Mouse (Mus musculus) mesoderm, embryonic 11.5 days (tissue): ENCODE measurements around the gene Adamtsl1.

ENCODE experiments used
- DNase-seq: peaks from one replicate; pipeline ENCODE4 v3.0.0-alpha.2; 2012; ENCODE audit warnings: low read depth, low spot score

Adamtsl1 gene

DNA sequence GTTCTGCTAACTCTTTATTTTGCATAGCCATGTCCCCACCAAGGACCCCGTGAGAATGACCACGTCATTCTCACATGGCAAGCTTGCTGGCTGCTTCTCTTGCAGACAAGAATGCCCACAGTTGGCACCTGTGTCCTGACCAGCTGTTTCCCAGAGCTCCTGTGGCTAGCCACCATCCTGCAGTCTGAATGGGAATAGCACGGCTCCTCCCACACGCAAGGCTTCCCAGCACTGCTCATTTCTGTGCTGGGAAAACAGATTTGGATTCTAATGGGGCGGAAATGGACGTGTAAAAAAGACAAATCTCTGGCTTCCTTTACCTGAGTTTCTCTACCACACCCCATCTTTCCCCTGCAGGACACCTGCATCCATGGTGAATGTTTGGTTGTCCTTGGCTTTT is 531.9 kb downstream of the Adamtsl1 start:
- no peak for DNase-seq

DNA sequence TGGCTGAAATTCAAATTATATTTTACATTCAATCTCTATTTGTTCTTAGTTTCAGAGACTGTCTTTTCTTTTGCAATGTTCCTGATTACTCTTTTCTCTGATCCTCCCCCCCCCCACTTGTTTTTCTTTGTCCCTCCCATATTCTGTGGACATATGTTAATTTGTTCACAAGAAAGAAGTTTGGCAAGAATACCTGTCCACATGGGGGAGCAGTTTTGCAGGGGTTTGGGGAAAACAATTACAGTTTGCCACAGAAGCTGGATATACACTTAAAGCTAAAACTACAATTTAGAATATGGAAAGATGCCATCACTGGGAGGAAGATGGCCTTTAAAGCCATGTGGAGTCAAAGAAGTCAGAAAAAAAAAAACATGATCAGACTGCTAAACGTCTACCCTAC is 532.9 kb downstream of the Adamtsl1 start:
- DNase-seq: no peak

GRCm38 (mm10) chr4:86053487-86054237 is 539.7 kb downstream of the Adamtsl1 start:
- peak; percentile 87 for DNase-seq

DNA sequence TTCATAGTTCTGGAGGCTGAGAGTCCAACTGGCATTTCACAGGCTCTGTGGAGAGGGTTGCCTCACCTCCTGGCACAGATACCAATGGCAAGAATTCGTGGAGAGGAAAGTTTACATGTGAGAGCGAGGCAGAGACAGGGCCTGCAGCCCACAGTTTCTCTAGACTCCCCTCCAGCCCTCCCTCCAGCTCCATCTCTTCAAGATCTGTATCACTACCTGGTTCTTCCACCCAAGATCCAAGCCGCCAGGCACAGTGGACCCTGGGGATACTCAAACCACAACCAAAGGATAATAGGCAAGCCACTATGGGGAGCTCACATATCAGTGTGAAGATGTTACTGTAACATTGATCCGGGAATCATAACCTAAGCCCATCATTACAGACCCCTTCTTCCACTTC is 546.6 kb downstream of the Adamtsl1 start:
- DNase-seq: no peak

GRCm38 (mm10) chr4:86068376-86068775 is 554.4 kb downstream of the Adamtsl1 start:
- no peak for DNase-seq

DNA sequence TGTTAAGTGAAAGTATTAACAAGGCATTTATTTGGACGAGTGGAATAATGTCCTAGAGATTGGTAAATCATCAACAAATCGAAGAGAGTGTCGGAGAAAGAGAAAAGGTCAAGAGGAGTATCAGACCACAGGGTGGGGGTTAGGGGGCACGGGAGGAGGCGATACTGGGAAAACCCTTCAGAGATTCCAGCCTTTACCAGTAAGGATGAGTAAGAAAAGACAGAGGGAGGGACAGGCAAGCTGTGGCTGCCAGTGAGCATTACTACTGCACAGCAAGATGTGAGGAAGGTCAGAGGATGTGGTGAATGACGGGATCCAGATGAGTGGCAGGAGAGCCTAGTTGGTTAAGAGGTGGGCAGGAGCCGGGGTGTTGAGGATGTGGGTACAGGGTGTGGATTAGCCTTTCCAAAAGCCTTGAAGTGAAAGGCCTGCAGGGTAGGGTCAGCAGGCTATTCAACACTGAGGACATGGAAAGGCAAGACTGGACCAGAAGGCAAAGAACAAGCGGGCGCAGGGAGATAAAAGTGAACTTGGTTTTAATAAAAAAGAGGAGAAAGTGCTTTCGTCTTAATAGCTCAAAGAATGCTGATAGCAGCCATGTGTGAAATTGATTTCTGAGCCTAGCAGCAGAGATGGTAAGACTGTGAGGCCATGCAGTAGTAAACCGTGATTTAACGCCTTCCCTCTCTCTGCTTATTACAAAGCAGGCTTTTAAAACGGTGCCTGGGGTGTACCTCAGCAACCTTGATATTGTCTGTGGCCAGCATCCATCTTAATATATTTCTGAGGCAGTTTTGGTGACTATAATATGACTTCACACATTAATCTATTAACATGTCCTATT is 555.1 kb downstream of the Adamtsl1 start:
- peak; percentile 53 for DNase-seq

- no peak for DNase-seq
Measured at GRCm38 (mm10) chr4:86074871-86075270, 560.9 kb downstream of the Adamtsl1 start.

DNA sequence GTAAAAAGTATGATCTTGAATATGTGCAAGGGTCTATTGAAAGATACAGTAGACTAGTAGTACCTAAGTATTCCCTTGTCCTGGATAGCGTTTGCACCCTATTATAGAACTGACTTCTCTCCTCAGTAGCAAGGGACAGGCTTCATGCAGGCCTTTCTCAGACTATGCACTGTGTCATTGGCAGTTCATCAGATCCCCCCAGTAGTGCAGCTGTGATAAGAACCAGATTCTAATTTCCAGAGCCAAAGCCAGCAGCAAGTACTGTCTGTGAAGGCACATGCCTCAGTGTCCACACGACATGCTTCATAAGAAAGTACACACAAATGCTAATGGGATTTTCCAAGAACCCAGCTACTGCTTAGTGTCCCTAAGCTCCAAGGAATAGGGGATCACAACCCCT is 563.4 kb downstream of the Adamtsl1 start:
- DNase-seq: no peak

DNA sequence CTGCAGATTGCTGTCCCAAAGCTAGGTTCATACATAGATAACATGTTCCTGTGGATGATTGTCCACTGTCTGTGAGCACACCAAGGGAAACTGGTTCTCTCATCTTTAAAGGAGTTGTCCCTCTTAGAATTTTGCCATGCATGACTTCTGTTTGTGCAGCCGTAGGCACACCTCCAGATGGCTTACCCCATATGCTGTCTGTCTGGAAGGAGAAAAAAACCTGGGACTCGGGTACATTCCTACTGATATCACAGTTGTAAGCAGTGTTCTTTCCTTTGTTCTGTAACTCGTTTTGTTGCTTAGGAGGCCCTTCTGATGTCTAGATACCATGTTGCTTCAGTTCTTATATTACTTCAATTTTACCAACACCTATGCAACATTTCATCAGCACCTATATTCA is 563.9 kb downstream of the Adamtsl1 start:
- DNase-seq: no peak

GRCm38 (mm10) chr4:86087508-86087907 is 573.5 kb downstream of the Adamtsl1 start:
- DNase-seq: no peak

DNA sequence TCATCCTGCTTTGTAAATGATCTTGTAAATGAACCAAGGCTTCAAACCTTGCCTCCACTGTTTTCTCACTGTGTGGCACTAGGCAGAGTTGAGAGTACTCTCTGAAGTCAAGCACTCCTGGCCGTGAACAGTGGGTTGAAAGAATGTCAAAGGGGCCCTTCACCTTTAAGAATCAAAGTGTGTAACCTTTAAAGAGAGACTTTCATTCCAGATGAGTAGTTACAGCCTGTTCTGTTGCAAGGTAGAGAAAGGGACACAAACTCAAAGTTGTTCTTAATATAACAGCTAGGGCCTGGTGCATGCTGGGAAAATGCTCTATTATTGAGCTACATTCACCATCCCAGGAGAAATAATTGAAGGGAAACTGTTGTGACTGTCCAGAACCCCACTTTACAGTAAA is 589.2 kb downstream of the Adamtsl1 start:
- DNase-seq: no peak

DNA sequence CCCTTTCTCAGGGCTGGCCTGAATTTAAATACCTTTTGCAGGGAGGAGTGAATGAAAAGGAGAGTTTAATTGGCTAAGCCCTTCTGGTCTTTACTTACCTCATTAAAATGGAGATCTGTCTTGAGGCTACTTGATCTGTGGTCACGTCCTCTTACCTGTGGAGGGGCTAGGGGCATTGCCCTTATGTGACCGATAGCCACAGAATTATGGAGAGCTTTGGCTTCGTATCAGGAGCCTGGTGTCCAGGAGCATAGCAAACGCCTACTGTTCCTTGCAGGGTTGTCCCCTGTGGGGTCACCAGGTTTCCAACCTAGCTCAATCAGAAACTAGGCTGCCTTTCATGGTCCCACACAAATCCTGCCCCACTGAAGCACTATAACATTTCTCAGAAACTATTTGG is 594.4 kb downstream of the Adamtsl1 start:
- DNase-seq: no peak

DNA sequence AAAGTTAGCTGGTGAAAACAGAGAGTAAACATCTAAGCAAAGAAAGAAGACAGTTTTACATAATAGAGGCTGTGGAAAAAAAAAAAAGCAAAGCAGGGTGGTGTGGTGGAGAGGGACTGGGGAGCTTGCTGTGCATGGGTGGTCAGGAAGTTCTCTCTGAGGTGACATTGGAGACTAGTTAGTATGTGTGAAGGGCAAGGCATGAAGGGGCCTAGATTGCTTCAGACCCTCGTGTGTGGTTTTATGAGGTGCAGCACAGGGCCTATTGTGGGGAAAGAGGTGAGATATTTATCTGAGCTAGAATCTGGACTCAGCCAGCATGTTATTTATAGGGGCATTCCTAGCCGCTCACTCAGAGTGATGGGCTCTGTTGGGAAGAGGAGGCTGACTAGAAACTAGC is 605.1 kb downstream of the Adamtsl1 start:
- DNase-seq: no peak

GRCm38 (mm10) chr4:86122431-86122830 is 608.5 kb downstream of the Adamtsl1 start:
- DNase-seq: no peak

DNA sequence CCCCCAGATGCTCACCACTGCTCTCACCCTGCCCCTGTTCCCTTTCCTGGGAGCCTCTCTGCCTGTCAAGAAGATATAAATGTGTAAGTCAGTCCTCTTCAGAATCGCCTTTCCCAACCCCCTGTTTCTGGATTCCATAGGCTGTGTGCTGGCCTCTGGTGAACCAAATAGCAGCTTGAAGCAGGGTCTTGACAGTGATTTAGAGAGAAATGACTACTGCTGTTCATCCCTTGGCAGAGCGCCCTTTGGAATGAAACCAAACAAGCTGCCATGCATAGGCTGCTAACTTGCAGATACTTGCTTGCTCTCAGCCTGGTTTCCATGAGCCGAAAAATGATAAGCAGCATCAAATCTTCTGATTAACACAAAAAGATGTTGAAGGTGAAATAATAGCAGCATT is 610.4 kb downstream of the Adamtsl1 start:
- DNase-seq: peak; percentile 41

- DNase-seq: no peak
Measured at GRCm38 (mm10) chr4:86126636-86127035, 612.7 kb downstream of the Adamtsl1 start.

DNA sequence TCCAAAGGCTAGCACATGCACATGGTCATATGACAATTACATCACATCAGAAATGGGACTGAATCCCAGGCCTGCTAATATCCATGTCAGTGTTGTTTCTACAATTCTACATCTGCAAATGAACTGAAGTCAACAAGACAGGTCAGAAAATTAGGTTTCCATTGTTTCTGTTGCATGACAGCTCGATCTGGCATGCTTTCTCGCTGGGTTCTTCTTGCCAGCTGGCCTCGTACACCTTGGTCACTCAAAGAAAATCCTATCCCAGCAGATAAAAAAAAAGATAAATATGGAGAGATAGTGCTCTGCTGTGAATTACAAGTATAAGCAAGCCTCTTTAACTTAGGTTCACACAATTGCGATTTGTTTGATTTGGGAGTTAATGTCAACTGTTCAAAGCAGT is 644.6 kb downstream of the Adamtsl1 start:
- DNase-seq: no peak

GRCm38 (mm10) chr4:86159362-86159761 is 645.4 kb downstream of the Adamtsl1 start:
- DNase-seq: no peak

- no peak for DNase-seq
Measured at GRCm38 (mm10) chr4:86170763-86171162, 656.8 kb downstream of the Adamtsl1 start.

- DNase-seq: no peak
Measured at GRCm38 (mm10) chr4:86171461-86171860, 657.5 kb downstream of the Adamtsl1 start.

DNA sequence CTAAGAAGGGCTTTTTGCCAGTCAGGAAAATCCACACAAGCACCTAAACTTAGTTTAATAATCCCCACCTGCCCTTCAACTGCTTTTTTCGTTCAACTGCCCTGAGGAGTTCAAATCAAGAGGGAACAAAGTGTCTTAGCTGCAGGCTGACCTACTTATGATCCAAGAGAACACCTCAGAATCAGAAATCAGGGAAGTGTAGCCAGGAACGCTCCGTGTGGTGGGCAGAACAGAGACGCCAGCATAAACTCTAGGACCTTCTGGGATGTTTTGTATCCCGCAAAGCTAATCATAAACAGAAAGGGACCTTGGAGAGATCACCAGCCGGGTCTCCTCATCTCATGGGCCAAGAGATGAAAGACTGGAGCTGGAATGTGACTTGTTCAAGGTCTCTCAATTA is 663.5 kb downstream of the Adamtsl1 start:
- DNase-seq: no peak

DNA sequence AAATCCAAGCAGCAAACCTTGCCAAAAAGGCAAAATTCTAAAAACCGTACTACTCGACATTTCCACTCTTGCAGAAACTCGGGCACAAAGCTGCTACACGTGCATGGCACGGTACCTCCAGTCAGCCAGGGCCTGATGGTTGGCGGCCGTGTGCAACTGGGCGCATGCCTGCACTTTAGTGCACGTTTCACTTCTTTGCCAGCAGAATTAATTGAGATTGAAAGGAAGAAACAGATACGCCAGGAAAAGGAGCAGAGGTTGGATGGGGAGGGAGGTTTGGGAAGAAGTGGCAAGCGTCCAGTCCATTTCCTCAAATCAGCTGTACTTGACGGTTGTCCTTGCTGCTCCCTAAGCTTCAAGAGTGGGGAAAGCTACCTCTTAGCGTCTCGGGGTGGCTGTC is 664.1 kb downstream of the Adamtsl1 start:
- no peak for DNase-seq

- peak; percentile 75 for DNase-seq
Measured at GRCm38 (mm10) chr4:86183701-86184173, 669.8 kb downstream of the Adamtsl1 start.
